Mouse (Mus musculus): ENCODE data around the gene St8sia1. TPM values are rescaled to one million over a fixed set of nuclear protein-coding genes. Genes with fewer than 3 reads are reported as not detected.

Gene St8sia1
- polyA plus RNA-seq, 1 experiment from 2014 or later = 7.6 TPM

GRCm38 (mm10) chr6:142815513-142815912, 148.7 kb downstream of the St8sia1 start:
- no peaks in the 10 kb centered on the region for H3K27me3 ChIP-seq
- H3K4me2 ChIP-seq = no peak overlapping the region
- H3K4me1 ChIP-seq (replicated peaks) = peaks cover 4% of the 10 kb centered on the region
- no peak overlapping the region for H3K4me3 ChIP-seq
- H3K36me3 ChIP-seq = no peaks in the 10 kb centered on the region
- no peak overlapping the region for H3K9ac ChIP-seq
- H3K27ac ChIP-seq = no peak overlapping the region
- H3K9me3 ChIP-seq = no peaks in the 10 kb centered on the region
- ATAC-seq (ENCODE audit: low FRiP score) = peak; percentile 29; the same call in 1 of the 2 replicates
- WGBS = 75% methylated on average over 3 of the region's 3 CpGs

- WGBS = 7% methylated on average over 15 of the region's 15 CpGs
- peaks cover 4% of the 10 kb centered on the region for H3K4me1 ChIP-seq (replicated peaks)
- no peaks in the 10 kb centered on the region for H3K36me3 ChIP-seq
- peak overlapping the region; percentile 29 for H3K4me3 ChIP-seq
- peak; percentile 55; the same call in 1 of the 2 replicates for ATAC-seq (ENCODE audit: low FRiP score)
- peak overlapping the region; percentile 49 for H3K4me2 ChIP-seq
- no peaks in the 10 kb centered on the region for H3K27me3 ChIP-seq
- H3K9me3 ChIP-seq = no peaks in the 10 kb centered on the region
- H3K27ac ChIP-seq = no peak overlapping the region
- 0 out of 2 replicates have a peak overlapping the region, but pooled peaks have one; percentile 19 for H3K9ac ChIP-seq
These were observed 149.7 kb downstream of the St8sia1 start for GRCm38 (mm10) chr6:142814495-142814921.

GRCm38 (mm10) chr6:142814011-142814410, 150.2 kb downstream of the St8sia1 start:
- Histone ChIP-seq H3K36me3 (no peaks in the 10 kb centered on the region), H3K9ac (0 out of 2 replicates have a peak overlapping the region, but pooled peaks have one; percentile 19), H3K27ac (no peak overlapping the region), H3K4me2 (peak overlapping the region; percentile 49), H3K4me1 (replicated peaks) (peaks cover 4% of the 10 kb centered on the region), H3K27me3 (no peaks in the 10 kb centered on the region), H3K4me3 (no peak overlapping the region), H3K9me3 (no peaks in the 10 kb centered on the region)
- 63% methylated on average over 10 of the region's 10 CpGs for WGBS
- ATAC-seq (ENCODE audit: low FRiP score) = 0 out of 2 replicates have a peak, but pooled peaks have one; percentile 50

GRCm38 (mm10) chr6:142812969-142813368, 151.3 kb downstream of the St8sia1 start:
- ATAC-seq (ENCODE audit: low FRiP score) = no peak
- H3K4me1 ChIP-seq (replicated peaks) = peaks cover 4% of the 10 kb centered on the region
- H3K9ac ChIP-seq = no peak overlapping the region
- H3K9me3 ChIP-seq = no peaks in the 10 kb centered on the region
- no peaks in the 10 kb centered on the region for H3K36me3 ChIP-seq
- no peaks in the 10 kb centered on the region for H3K27me3 ChIP-seq
- H3K27ac ChIP-seq = no peak overlapping the region
- H3K4me2 ChIP-seq = no peak overlapping the region
- 36% methylated on average over 5 of the region's 5 CpGs for WGBS
- H3K4me3 ChIP-seq = no peak overlapping the region

GRCm38 (mm10) chr6:142810239-142810638, 154.0 kb downstream of the St8sia1 start:
- H3K4me1 ChIP-seq (replicated peaks) = peaks cover 4% of the 10 kb centered on the region
- no peak for ATAC-seq (ENCODE audit: low FRiP score)
- H3K4me2 ChIP-seq = no peak overlapping the region
- H3K4me3 ChIP-seq = no peak overlapping the region
- H3K27me3 ChIP-seq = no peaks in the 10 kb centered on the region
- no peaks in the 10 kb centered on the region for H3K36me3 ChIP-seq
- no peak overlapping the region for H3K9ac ChIP-seq
- WGBS = 72% methylated on average over 6 of the region's 6 CpGs
- no peak overlapping the region for H3K27ac ChIP-seq
- no peaks in the 10 kb centered on the region for H3K9me3 ChIP-seq

GRCm38 (mm10) chr6:142809373-142810098, 154.7 kb downstream of the St8sia1 start:
- 49% methylated on average over 6 of the region's 6 CpGs for WGBS
- H3K9ac ChIP-seq = no peak overlapping the region
- no peak overlapping the region for H3K27ac ChIP-seq

GRCm38 (mm10) chr6:142806326-142806725, 157.9 kb downstream of the St8sia1 start:
- no peak for ATAC-seq (ENCODE audit: low FRiP score)
- no peaks in the 10 kb centered on the region for H3K36me3 ChIP-seq
- no peak overlapping the region for H3K9ac ChIP-seq
- H3K4me3 ChIP-seq = no peak overlapping the region
- no peak overlapping the region for H3K27ac ChIP-seq
- H3K4me2 ChIP-seq = no peak overlapping the region
- peaks cover 3% of the 10 kb centered on the region for H3K4me1 ChIP-seq (replicated peaks)
- 88% methylated on average over 4 of the region's 4 CpGs for WGBS
- no peaks in the 10 kb centered on the region for H3K27me3 ChIP-seq
- no peaks in the 10 kb centered on the region for H3K9me3 ChIP-seq

More at GRCm38 (mm10) chr6:142809373-142810098, 154.7 kb downstream of the St8sia1 start:
- peaks cover 4% of the 10 kb centered on the region for H3K4me1 ChIP-seq (replicated peaks)
- H3K27me3 ChIP-seq = no peaks in the 10 kb centered on the region
- no peak overlapping the region for H3K4me2 ChIP-seq
- H3K36me3 ChIP-seq = no peaks in the 10 kb centered on the region
- no peaks in the 10 kb centered on the region for H3K9me3 ChIP-seq
- H3K4me3 ChIP-seq = no peak overlapping the region
- no peak for ATAC-seq (ENCODE audit: low FRiP score)

- no peaks in the 10 kb centered on the region for H3K9me3 ChIP-seq
- H3K4me2 ChIP-seq = no peak within 1 kb of the TSS
- peaks cover 3% of the 10 kb centered on the region for H3K4me1 ChIP-seq (replicated peaks)
- no peaks in the 10 kb centered on the region for H3K36me3 ChIP-seq
- H3K9ac ChIP-seq = no peak within 1 kb of the TSS
- no peak within 1 kb of the TSS for H3K27ac ChIP-seq
- no peaks in the 10 kb centered on the region for H3K27me3 ChIP-seq
- H3K4me3 ChIP-seq = no peak within 1 kb of the TSS
- no peak for ATAC-seq (ENCODE audit: low FRiP score)
These were observed 159.8 kb downstream of the St8sia1 start, which contains the start of gene Sult6b2 for GRCm38 (mm10) chr6:142804402-142804801. Gene Sult6b2 (minus strand): TSS chr6:142804502.

GRCm38 (mm10) chr6:142802617-142803525, 161.4 kb downstream of the St8sia1 start:
- H3K4me2 ChIP-seq = no peak overlapping the region
- H3K36me3 ChIP-seq = no peaks in the 10 kb centered on the region
- 62% methylated on average over 11 of the region's 11 CpGs for WGBS
- H3K4me1 ChIP-seq (replicated peaks) = peaks cover 3% of the 10 kb centered on the region
- H3K9me3 ChIP-seq = no peaks in the 10 kb centered on the region
- no peak overlapping the region for H3K4me3 ChIP-seq
- no peak for ATAC-seq (ENCODE audit: low FRiP score)
- H3K27me3 ChIP-seq = no peaks in the 10 kb centered on the region
- no peak overlapping the region for H3K9ac ChIP-seq
- H3K27ac ChIP-seq = no peak overlapping the region

- no peak for ATAC-seq (ENCODE audit: low FRiP score)
- no peak overlapping the region for H3K9ac ChIP-seq
- no peaks in the 10 kb centered on the region for H3K36me3 ChIP-seq
- H3K27me3 ChIP-seq = no peaks in the 10 kb centered on the region
- H3K4me1 ChIP-seq (replicated peaks) = peaks cover 3% of the 10 kb centered on the region
- H3K4me3 ChIP-seq = no peak overlapping the region
- H3K9me3 ChIP-seq = no peaks in the 10 kb centered on the region
- H3K4me2 ChIP-seq = no peak overlapping the region
- 79% methylated on average over 5 of the region's 5 CpGs for WGBS
- H3K27ac ChIP-seq = no peak overlapping the region
These were observed 162.6 kb downstream of the St8sia1 start for GRCm38 (mm10) chr6:142801687-142802086.

- Histone ChIP-seq H3K27ac (no peak overlapping the region), H3K4me2 (no peak overlapping the region), H3K9me3 (no peaks in the 10 kb centered on the region), H3K27me3 (no peaks in the 10 kb centered on the region), H3K36me3 (no peaks in the 10 kb centered on the region), H3K4me3 (no peak overlapping the region), H3K4me1 (replicated peaks) (peaks cover 3% of the 10 kb centered on the region), H3K9ac (no peak overlapping the region)
- no peak for ATAC-seq (ENCODE audit: low FRiP score)
- 80% methylated on average over 7 of the region's 7 CpGs for WGBS
These were observed 164.4 kb downstream of the St8sia1 start for GRCm38 (mm10) chr6:142799704-142800374.

- no peak overlapping the region for H3K4me3 ChIP-seq
- no peaks in the 10 kb centered on the region for H3K36me3 ChIP-seq
- H3K27ac ChIP-seq = no peak overlapping the region
- H3K27me3 ChIP-seq = no peaks in the 10 kb centered on the region
- H3K9ac ChIP-seq = no peak overlapping the region
- WGBS = 63% methylated on average over 9 of the region's 9 CpGs
- no peak overlapping the region for H3K4me2 ChIP-seq
- no peaks in the 10 kb centered on the region for H3K9me3 ChIP-seq
- no peak for ATAC-seq (ENCODE audit: low FRiP score)
- peaks cover 3% of the 10 kb centered on the region for H3K4me1 ChIP-seq (replicated peaks)
These were observed 165.4 kb downstream of the St8sia1 start for GRCm38 (mm10) chr6:142798837-142799236.
